Mouse (Mus musculus) kidney, adult 2 months (tissue): ENCODE data around the gene Ciz1.

ENCODE experiments used
- CTCF ChIP-seq: fragments of 200-500 bp; conservative IDR thresholded peaks from 2 replicates; pipeline ENCODE4 v1.5.1; 2011; ENCODE audit warnings: low read depth, mild to moderate bottlenecking, control low read depth, low read length, moderate library complexity, mixed read lengths; ENCODE audit not compliant: insufficient read depth, insufficient read length
- POLR2A ChIP-seq: fragments of 200-500 bp; IDR thresholded peaks from one replicate; pipeline ENCODE4 v1.6.1; 2011; ENCODE audit warnings: low read depth, low read length, control low read depth

DNA sequence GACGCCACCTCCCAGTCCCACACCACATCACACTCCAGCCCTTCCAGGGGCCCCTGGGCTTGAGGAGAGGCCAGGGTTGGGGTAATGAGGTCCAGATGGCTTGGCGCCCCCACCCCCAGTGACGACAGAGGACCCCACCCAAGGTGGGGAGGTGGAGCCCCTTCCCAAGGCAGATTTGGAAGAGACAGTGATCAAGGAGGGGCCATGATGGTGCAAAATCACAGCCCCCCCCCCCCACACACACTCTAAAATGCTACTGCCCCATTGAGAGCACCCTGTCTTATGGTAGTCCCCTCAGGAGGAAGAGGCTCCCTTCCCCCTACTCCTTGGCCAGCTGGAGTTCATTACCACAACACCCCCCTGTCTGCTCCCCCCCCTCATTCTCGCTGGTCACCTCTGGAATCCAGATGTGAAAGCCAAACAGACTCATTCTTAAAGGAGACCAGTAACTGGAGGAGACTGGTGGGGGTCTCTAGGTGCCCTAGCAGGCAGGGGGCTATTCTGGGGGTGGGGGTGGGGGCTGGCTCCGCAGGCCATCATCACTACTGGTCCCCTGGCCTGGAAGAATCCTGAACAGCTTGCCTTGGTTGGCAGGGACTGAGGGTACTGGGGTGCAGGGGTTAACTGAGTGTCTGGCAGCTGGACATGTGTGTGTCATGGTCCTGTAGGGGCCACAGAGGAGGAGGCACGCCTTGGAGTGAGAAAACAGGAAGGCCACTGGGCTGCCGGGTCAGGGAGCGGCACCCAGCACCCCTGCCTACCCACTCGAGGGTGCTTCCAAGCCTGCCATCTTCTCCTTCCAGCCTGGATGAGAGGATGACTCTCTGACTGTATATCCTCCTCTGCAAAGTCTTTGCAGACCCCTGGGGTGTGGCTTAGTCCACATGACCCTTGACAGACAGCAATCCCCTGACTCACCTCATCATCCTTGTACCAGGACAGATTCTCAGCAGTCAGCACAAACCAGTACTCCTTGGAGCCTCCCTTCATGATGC, 32.2 kb upstream of the Ciz1 start:
- TF ChIP-seq POLR2A (no peak), CTCF (no peak)
